Mouse (Mus musculus): ENCODE results near the gene Camk2d. TPM values are rescaled to one million over a fixed set of nuclear protein-coding genes. Genes with fewer than 3 reads are reported as not detected.

The Camk2d gene
- total and polyA plus RNA-seq, 3 experiments = 0.07 to 0.35 TPM; not detected in 1

Other genes with a start within 250 kb of the Camk2d start
- gene Arsj, start 232.6 kb upstream of the Camk2d start, total RNA-seq (2012; rRNA removed) = not detected in 2 replicates
- not detected for gene Arsj, start 232.6 kb upstream of the Camk2d start, polyA plus RNA-seq (2012; ENCODE audit: insufficient read depth in 1 of 2, insufficient read length in 2 of 2, low read depth in 1 of 2, low replicate concordance in 2 of 2, missing spikeins in 1 of 2)

Measured in MEL (cell line).